Mouse (Mus musculus) bone marrow macrophage, adult 2 months (primary cell): Measurements from ENCODE around the gene Caly.

ENCODE experiments used
- CTCF ChIP-seq: IDR thresholded peaks from 2 replicates; pipeline ENCODE4 v1.5.1; 2012; ENCODE audit warnings: low read depth, mild to moderate bottlenecking, low read length, moderate library complexity
- POLR2A ChIP-seq: IDR thresholded peaks from 2 replicates; pipeline ENCODE4 v1.6.1; 2012; ENCODE audit warnings: mild to moderate bottlenecking, low read depth, low read length, borderline replicate concordance

GRCm38 (mm10) chr7:140070042-140070711, 12.2 kb downstream of the Caly start:
- TF ChIP-seq CTCF (no peak), POLR2A (no peak)
